17 mouse cellular contexts compared by ENCODE assay signal in genomic region chr1:42471846-42472494, GRCm38 (mm10).
A peak's percentile ranks its signal among the peaks of the same experiment; 100 is the strongest.
DNase-seq lines count a peak whose midpoint lies in the region; ATAC-seq lines count a peak whose summit lies in the region.
"Had no signal": no experiment of that assay in that cellular context is flagged by ENCODE, and none has a peak within 500 bp of the region (broad histone marks: within the 10 kb centered on the region; RNA-seq: fewer than 3 reads in every experiment).

No protein-coding gene starts in this region.

- H3K27ac ChIP-seq in neural tube, embryonic 11.5 days (ENCODE audit: low read depth, low read length), result 0 out of 2 replicates have a peak overlapping the region, but pooled peaks have one; percentile 24
- peak overlapping the region; percentile 76 for H3K27ac ChIP-seq in hindbrain, embryonic 12.5 days
- H3K27ac ChIP-seq in midbrain, embryonic 13.5 days, result peak overlapping the region; percentile 69
- H3K27ac ChIP-seq in neural tube, embryonic 15.5 days (replicated peaks), result peak overlapping the region; percentile 58
- H3K27ac ChIP-seq: kidney, embryonic 15.5 days; liver, embryonic 13.5 days; lung, embryonic 15.5 days; macrophage; stomach, postnatal 0 days had no signal

- no peaks in the 10 kb centered on the region for H3K9me3 ChIP-seq in neural tube, embryonic 11.5 days (ENCODE audit: control insufficient read depth, low read length)
- H3K9me3 ChIP-seq in hindbrain, embryonic 12.5 days (replicated peaks), result no peaks in the 10 kb centered on the region
- no peaks in the 10 kb centered on the region for H3K9me3 ChIP-seq in midbrain, embryonic 13.5 days
- H3K9me3 ChIP-seq in neural tube, embryonic 15.5 days (replicated peaks), result no peaks in the 10 kb centered on the region
- H3K9me3 ChIP-seq: kidney, embryonic 15.5 days; liver, embryonic 13.5 days; lung, embryonic 15.5 days had no signal

- no peak for DNase-seq in neural tube, embryonic 11.5 days (ENCODE audit: low spot score)
- no peak for DNase-seq in neural tube, embryonic 10.5 days (ENCODE audit: extremely low spot score, low spot score)
- no peak for DNase-seq in ovary, postnatal 14 days (ENCODE audit: low spot score)
- DNase-seq in spleen, postnatal 10 days (ENCODE audit: low spot score in 2 of 2), result no peak
- no peak for DNase-seq in adrenal gland, adult 8-10 months
- DNase-seq: cerebellum, postnatal 14 days; gastrocnemius, postnatal 10 days; heart, adult 18-20 months; liver, embryonic 13.5 days; thymus, postnatal 14 days had no signal

- H3K4me3 ChIP-seq in neural tube, embryonic 11.5 days (ENCODE audit: low read depth, low read length), result no peak overlapping the region
- H3K4me3 ChIP-seq in hindbrain, embryonic 12.5 days, result no peak overlapping the region
- H3K4me3 ChIP-seq in midbrain, embryonic 13.5 days (replicated peaks), result peak overlapping the region; percentile 11; the same call in 1 of the 2 replicates
- H3K4me3 ChIP-seq in neural tube, embryonic 15.5 days (replicated peaks), result no peak overlapping the region
- H3K4me3 ChIP-seq: kidney, embryonic 15.5 days; liver, embryonic 13.5 days; lung, embryonic 15.5 days had no signal

- ATAC-seq in neural tube, embryonic 11.5 days (ENCODE audit: insufficient read depth, low FRiP score, low TSS enrichment), result peak; percentile 27
- peak; percentile 62 for ATAC-seq in hindbrain, embryonic 12.5 days (ENCODE audit: low FRiP score)
- ATAC-seq in midbrain, embryonic 13.5 days, result peak; percentile 75
- ATAC-seq in neural tube, embryonic 15.5 days (ENCODE audit: low FRiP score), result peak; percentile 12; the same call in 1 of the 2 replicates

- no peak overlapping the region for H3K9ac ChIP-seq in neural tube, embryonic 11.5 days (ENCODE audit: low read length)
- H3K9ac ChIP-seq in hindbrain, embryonic 12.5 days, result no peak overlapping the region
- no peak overlapping the region for H3K9ac ChIP-seq in midbrain, embryonic 13.5 days (replicated peaks)
- H3K9ac ChIP-seq in neural tube, embryonic 15.5 days (replicated peaks), result no peak overlapping the region
- H3K9ac ChIP-seq: kidney, embryonic 15.5 days; liver, embryonic 13.5 days; lung, embryonic 15.5 days had no signal

- H3K4me1 ChIP-seq in neural tube, embryonic 11.5 days (ENCODE audit: control insufficient read depth, insufficient read depth, low read length), result peaks cover 6% of the 10 kb centered on the region; the same call in 1 of the 2 replicates
- peaks cover 9% of the 10 kb centered on the region for H3K4me1 ChIP-seq in hindbrain, embryonic 12.5 days
- H3K4me1 ChIP-seq in midbrain, embryonic 13.5 days (replicated peaks), result peaks cover 12% of the 10 kb centered on the region
- H3K4me1 ChIP-seq in neural tube, embryonic 15.5 days, result peaks cover 18% of the 10 kb centered on the region

- H3K4me2 ChIP-seq in neural tube, embryonic 11.5 days (ENCODE audit: low read depth), result no peak overlapping the region
- peak overlapping the region; percentile 14; the same call in 1 of the 2 replicates for H3K4me2 ChIP-seq in hindbrain, embryonic 12.5 days (replicated peaks)
- peak overlapping the region; percentile 9; the same call in 1 of the 2 replicates for H3K4me2 ChIP-seq in midbrain, embryonic 13.5 days (replicated peaks)
- peak overlapping the region; percentile 37 for H3K4me2 ChIP-seq in neural tube, embryonic 15.5 days
- H3K4me2 ChIP-seq: kidney, embryonic 15.5 days; liver, embryonic 13.5 days; lung, embryonic 15.5 days had no signal

- H3K27me3 ChIP-seq in neural tube, embryonic 11.5 days (ENCODE audit: control insufficient read depth, insufficient read depth, low read length), result no peaks in the 10 kb centered on the region
- H3K27me3 ChIP-seq in hindbrain, embryonic 12.5 days, result no peaks in the 10 kb centered on the region
- H3K27me3 ChIP-seq in midbrain, embryonic 13.5 days, result no peaks in the 10 kb centered on the region
- H3K27me3 ChIP-seq in neural tube, embryonic 15.5 days (replicated peaks), result no peaks in the 10 kb centered on the region
- H3K27me3 ChIP-seq: kidney, embryonic 15.5 days; liver, embryonic 13.5 days; lung, embryonic 15.5 days had no signal

- 79% methylated on average over 10 of the region's 10 CpGs for WGBS in neural tube, embryonic 11.5 days
- 74% methylated on average over 10 of the region's 10 CpGs for WGBS in hindbrain, embryonic 12.5 days
- WGBS in midbrain, embryonic 13.5 days, result 69% methylated on average over 10 of the region's 10 CpGs
- 30% methylated on average over 10 of the region's 10 CpGs for WGBS in neural tube, embryonic 15.5 days

- no peaks in the 10 kb centered on the region for H3K36me3 ChIP-seq in neural tube, embryonic 11.5 days (ENCODE audit: control insufficient read depth, insufficient read depth, low read length)
- H3K36me3 ChIP-seq in hindbrain, embryonic 12.5 days, result no peaks in the 10 kb centered on the region
- no peaks in the 10 kb centered on the region for H3K36me3 ChIP-seq in midbrain, embryonic 13.5 days
- no peaks in the 10 kb centered on the region for H3K36me3 ChIP-seq in neural tube, embryonic 15.5 days
- H3K36me3 ChIP-seq: kidney, embryonic 15.5 days; liver, embryonic 13.5 days; lung, embryonic 15.5 days had no signal

Comparison
In these comparisons a context has a peak if more than half of its experiments do, and no peak if none do; other contexts are left out.
1. ATAC-seq: peak in every context shown above with its lines; median percentile 75 in midbrain, embryonic 13.5 days; 62 in hindbrain, embryonic 12.5 days; 27 in neural tube, embryonic 11.5 days; 12 in neural tube, embryonic 15.5 days.
2. H3K27ac ChIP-seq: peak in every context shown above with its lines; median percentile 76 in hindbrain, embryonic 12.5 days; 69 in midbrain, embryonic 13.5 days; 58 in neural tube, embryonic 15.5 days; 24 in neural tube, embryonic 11.5 days.